Mouse (Mus musculus) bone marrow macrophage, adult 2 months (primary cell): ENCODE measurements around the gene BC016579. TPM values are rescaled to one million over a fixed set of nuclear protein-coding genes. Genes with fewer than 3 reads are reported as not detected.

Experiments
- H3K27ac ChIP-seq: 2 replicates; pipeline ENCODE4 v1.5.1; 2012; ENCODE audit warnings: low read depth, low read length; ENCODE audit not compliant: insufficient read depth
- H3K4me1 ChIP-seq: 2 replicates; pipeline ENCODE4 v1.6.1; 2012; ENCODE audit warnings: low read length; ENCODE audit not compliant: control insufficient read depth, insufficient read depth
- H3K4me3 ChIP-seq: 2 replicates; pipeline ENCODE4 v1.5.1; 2012; ENCODE audit warnings: mild to moderate bottlenecking, low read length, moderate library complexity; ENCODE audit not compliant: insufficient read depth
- CTCF ChIP-seq: IDR thresholded peaks from 2 replicates; pipeline ENCODE4 v1.5.1; 2012; ENCODE audit warnings: low read depth, mild to moderate bottlenecking, low read length, moderate library complexity
- POLR2A ChIP-seq: IDR thresholded peaks from 2 replicates; pipeline ENCODE4 v1.6.1; 2012; ENCODE audit warnings: mild to moderate bottlenecking, low read depth, low read length, borderline replicate concordance
- polyA plus RNA-seq: library from polyadenylated mRNA; stranded (reverse); fragments of >200 nt; gene quantifications from 2 replicates; pipeline ENCODE4 v1.2.4, GENCODE M21; 2012; ENCODE audit not compliant: missing spikeins, insufficient read depth, insufficient read length

The BC016579 gene
- polyA plus RNA-seq, 1 experiment = not detected

DNA sequence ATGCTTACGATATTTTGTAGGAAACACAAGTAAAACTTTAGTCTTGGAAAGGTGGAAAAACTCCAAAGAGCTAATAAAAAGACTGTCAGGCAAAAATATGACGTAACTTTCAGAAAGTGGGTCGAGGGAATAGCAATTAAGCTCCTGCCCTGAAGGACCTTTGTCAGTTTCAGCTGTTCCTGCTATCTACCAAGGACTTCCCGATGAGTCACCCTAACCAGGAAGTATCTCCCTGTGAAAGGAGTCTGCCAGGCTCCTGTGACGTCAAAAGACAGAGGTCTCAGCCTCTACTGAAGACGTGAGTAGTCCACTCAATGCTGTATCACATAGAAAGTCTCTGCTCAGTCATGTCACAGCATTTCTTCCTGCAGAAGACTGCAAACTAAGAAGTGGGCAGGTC, 9.5 kb downstream of the BC016579 start:
- H3K4me1 ChIP-seq = peaks cover 17% of the 10 kb centered on the region
- TF ChIP-seq POLR2A = no peak
- TF ChIP-seq CTCF = no peak
- no peak overlapping the region for H3K27ac ChIP-seq
- no peak overlapping the region for H3K4me3 ChIP-seq

DNA sequence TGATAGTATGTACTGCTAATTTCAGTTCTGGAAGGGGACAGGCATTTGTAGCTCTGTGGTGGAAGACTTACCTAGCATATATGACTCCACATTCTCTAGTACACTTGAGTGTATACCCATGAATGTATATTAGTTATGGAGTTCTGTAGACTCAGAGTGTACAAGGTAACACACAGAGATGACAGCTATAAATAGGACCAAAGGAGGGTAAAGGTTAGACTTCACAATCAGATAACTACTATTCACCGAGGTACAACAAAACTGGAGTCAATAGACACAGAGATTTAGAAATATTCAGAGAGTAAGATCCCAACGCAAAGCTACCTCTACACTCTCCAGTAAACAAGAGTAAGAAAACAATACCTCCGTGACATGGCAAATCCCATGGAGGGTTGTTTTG, 9.9 kb downstream of the BC016579 start:
- peaks cover 17% of the 10 kb centered on the region for H3K4me1 ChIP-seq
- no peak overlapping the region for H3K27ac ChIP-seq
- TF ChIP-seq CTCF = no peak
- TF ChIP-seq POLR2A = no peak
- H3K4me3 ChIP-seq = no peak overlapping the region

DNA sequence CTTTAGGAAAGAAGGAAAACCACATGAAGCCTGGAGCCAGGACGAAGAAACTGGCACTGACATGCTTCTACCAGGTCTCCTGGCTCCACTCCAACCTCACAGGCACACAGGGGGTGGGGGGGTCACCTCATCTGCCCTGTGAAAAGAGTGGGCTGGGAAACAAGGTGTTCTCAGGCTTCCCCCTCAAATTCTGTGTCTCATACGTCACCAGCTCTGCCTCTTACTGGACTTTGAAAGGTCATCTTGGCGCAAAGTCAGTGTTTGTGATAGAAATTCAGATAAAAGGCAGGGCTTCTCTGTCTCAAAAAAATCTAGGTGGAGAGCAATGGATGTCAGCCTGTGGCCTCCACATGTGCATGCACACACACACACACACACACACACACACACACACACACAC, 12.6 kb downstream of the BC016579 start:
- Histone ChIP-seq H3K4me3 (no peak overlapping the region), H3K27ac (no peak overlapping the region), H3K4me1 (peaks cover 8% of the 10 kb centered on the region)
- no peak for TF ChIP-seq POLR2A
- TF ChIP-seq CTCF = no peak

DNA sequence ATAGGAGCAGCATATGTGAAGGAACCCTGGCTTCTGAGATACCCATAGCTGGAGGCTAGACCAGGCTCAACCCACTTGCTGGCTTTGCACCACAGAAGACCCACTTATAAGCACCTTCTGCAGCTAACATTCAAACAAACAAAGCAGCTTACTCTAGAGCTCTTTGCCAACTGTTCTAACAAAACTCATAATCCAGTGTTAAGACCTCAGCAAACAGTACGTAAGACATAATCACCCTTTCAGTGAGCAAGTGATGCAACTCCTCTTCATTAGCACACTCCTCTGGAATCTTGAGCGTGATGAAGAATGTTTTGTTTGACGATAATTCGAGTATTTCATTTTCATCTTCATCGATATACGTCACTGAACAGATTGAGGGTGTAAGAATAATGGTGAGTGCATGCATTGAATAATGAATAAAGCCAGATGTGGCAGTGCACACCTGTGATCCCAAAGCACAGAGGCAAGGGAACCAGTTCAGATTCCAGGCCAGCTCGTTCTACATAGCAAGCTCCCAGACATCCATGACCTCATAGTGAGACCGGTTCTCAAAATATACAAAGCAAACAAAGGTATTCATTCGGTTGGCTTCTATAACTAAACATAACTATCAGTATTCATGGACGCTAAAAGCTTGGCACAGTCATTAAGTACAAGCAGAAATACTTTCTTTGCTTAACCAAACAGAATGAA, 13.7 kb downstream of the BC016579 start:
- H3K27ac ChIP-seq = no peak overlapping the region
- H3K4me3 ChIP-seq = no peak overlapping the region
- H3K4me1 ChIP-seq = peaks cover 8% of the 10 kb centered on the region
- TF ChIP-seq POLR2A (no peak), CTCF (no peak)

DNA sequence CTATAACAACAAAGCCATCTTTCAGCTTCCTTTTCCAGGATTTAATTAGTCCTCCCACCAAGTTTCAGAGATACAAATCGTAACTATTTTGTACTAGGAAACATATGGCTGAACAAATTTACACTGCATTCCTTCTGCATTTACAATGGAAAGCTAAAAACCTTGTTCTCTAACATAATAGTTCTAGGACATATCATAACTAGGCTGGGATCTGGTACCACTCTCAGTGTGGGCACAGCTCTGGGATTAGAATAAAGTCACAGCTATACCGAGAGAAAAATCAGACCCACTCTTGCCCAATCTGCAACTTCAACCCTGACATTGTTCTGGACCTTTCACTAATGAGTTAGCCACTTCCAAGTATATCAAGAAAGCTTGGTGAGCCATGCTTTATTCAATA, 18.0 kb downstream of the BC016579 start:
- Histone ChIP-seq H3K27ac (no peak overlapping the region), H3K4me3 (no peak overlapping the region), H3K4me1 (no peaks in the 10 kb centered on the region)
- TF ChIP-seq CTCF (no peak), POLR2A (no peak)

DNA sequence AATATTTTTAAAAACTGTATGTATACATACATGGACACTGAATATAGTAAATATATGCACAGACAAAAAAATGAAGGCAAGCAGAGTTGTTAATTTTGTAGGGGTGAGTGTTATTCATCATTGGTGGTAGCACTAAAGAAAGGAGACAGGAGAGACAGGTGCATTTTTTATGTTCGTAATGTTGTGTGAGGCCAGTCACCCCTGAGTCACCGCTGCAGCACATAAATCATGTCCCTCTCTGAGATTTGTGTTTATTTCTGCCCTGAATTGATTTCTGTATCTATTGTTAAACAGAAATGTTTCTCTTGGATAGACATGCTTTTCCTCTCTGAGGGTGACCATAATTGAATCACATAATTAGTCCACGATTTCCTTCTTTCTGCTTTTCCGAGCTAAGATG, 21.4 kb downstream of the BC016579 start:
- TF ChIP-seq CTCF = no peak
- TF ChIP-seq POLR2A = no peak
- H3K27ac ChIP-seq = no peak overlapping the region
- no peak overlapping the region for H3K4me3 ChIP-seq
- H3K4me1 ChIP-seq = peaks cover 2% of the 10 kb centered on the region; the same call in 1 of the 2 replicates

DNA sequence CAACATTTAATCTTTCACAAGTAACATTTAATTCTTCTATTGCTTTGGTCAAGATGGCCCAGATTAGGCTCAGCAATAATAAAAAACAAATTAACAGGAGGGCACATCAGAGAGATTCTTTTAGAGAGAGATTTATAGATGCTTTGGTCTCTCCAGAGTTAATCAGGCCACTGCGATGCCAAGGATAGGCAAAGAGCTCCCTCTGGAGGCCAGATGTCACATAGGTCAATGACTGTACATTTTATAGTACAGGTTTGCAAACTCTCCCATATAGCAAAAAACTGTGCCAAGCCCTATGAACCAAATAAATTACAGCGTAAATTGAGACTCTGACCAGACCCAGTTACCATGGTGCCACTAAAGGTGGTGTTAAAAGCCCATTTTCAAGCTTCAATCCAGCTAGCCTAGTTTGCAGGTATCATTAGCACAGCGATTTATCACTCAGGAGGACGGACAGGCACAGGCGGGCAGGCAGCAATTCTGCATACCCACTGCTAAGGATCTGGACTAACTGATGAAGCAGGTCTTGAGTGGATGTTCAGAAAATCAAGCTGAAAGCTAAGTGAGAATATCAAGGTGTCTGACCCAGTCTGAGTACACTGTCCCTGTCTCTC, 23.4 kb downstream of the BC016579 start:
- Histone ChIP-seq H3K27ac (no peak overlapping the region), H3K4me1 (peaks cover 2% of the 10 kb centered on the region; the same call in 1 of the 2 replicates), H3K4me3 (no peak overlapping the region)
- TF ChIP-seq POLR2A (no peak), CTCF (no peak)

DNA sequence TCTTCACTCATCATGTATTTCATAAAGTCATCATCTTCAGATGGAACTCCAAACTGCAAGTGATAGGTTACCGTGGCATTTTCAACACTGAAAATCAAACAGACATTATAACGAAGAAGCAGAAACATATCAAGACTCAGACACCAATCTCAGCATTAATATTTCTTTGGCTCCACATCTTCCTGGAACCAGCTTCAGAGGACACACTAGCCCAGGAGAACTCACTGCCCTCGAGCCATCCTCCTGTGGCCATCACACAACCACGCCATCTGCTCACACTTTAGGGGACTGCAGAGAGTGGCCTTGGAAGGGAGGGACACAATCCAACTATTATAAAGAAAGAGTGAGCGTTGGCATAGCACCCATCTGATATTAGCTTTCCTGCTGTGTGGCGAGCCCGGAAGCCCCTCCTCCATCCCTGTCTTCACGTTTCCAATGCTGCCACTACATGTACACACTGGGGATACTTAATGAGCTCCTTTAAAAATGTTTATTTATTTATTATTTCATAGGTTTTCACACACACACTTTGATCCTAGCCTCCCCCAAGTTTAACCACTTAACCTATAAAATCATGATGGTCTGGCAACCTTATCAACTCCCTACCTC, 24.3 kb downstream of the BC016579 start:
- TF ChIP-seq POLR2A (no peak), CTCF (no peak)
- no peak overlapping the region for H3K27ac ChIP-seq
- no peak overlapping the region for H3K4me3 ChIP-seq
- peaks cover 2% of the 10 kb centered on the region; the same call in 1 of the 2 replicates for H3K4me1 ChIP-seq

DNA sequence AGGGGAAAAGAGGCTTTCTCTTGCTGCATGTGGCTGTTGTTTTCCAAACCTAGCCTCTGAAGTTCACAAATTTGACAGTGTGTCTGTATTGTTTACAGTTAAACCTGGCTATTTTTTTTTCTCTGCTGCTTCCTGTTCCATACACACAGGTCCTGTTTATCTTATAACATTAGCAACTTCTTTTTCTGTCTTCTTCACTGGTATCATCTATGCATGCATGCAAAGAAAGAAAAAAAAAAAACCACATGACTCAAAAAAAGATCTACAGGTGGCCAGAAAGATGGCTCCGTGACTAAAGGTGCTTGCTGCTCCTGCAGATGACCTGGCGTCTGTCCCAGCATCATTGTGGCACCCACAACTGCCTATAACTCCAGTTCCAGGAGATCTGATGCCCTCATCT, 28.5 kb downstream of the BC016579 start:
- Histone ChIP-seq H3K27ac (no peak overlapping the region), H3K4me3 (no peak overlapping the region), H3K4me1 (peaks cover 2% of the 10 kb centered on the region; the same call in 1 of the 2 replicates)
- TF ChIP-seq CTCF = no peak
- no peak for TF ChIP-seq POLR2A

DNA sequence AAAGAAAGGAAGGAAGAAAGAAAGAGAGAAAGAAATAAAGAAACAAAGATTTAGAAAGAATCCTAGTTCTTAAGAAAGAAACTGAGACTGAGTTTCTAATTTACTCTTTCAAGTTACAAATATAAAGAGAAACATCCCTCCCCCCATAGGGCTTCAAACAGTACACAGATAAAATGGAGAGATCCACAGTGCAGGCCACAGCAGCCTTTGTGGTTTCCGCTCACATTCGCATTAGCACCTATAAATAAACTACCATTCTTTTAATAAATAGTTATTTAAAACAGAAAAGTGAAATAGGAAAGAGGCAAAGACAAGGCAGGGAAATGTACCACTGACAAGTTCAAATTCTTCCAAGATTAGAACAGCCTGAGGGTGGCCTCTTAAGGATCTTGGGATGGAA, 29.1 kb downstream of the BC016579 start:
- no peak for TF ChIP-seq POLR2A
- TF ChIP-seq CTCF = no peak
- H3K4me3 ChIP-seq = no peak overlapping the region
- peaks cover 2% of the 10 kb centered on the region; the same call in 1 of the 2 replicates for H3K4me1 ChIP-seq
- H3K27ac ChIP-seq = no peak overlapping the region
